Mouse (Mus musculus): Measurements from ENCODE around the gene Rslcan18.
A peak's percentile ranks its signal among the peaks of the same experiment; 100 is the strongest.
"Not testable (repeated sequence)": the region's sequence is repeated elsewhere in the genome, so short reads cannot be mapped to it uniquely, and the experiment has no call there.

Gene Rslcan18

DNA sequence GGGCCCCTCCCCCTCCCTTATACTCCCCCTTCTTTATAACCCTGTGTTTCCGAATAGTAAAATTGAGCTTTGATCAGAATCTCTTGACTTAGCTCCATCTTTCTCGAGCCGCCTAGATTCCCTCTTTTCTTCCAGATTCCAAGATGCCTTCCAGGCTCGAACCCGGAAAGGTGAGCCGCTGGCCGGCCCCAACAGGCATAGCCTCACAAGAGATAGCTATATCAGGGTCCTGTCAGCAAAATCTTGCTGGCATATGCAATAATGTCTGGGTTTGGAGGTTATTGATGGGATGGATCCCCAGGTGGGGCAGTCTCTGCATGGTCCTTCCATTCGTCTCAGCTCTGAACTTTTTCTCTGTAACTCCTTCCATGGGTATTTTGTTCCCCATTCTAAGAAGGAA, at the start of gene Rslcan18:
Gene Rslcan18 (minus strand): TSS at position 101 of the 400 bp plus-strand sequence.
- DNase-seq (ENCODE audit: low spot score in 2 of 2), result not testable (repeated sequence)

DNA sequence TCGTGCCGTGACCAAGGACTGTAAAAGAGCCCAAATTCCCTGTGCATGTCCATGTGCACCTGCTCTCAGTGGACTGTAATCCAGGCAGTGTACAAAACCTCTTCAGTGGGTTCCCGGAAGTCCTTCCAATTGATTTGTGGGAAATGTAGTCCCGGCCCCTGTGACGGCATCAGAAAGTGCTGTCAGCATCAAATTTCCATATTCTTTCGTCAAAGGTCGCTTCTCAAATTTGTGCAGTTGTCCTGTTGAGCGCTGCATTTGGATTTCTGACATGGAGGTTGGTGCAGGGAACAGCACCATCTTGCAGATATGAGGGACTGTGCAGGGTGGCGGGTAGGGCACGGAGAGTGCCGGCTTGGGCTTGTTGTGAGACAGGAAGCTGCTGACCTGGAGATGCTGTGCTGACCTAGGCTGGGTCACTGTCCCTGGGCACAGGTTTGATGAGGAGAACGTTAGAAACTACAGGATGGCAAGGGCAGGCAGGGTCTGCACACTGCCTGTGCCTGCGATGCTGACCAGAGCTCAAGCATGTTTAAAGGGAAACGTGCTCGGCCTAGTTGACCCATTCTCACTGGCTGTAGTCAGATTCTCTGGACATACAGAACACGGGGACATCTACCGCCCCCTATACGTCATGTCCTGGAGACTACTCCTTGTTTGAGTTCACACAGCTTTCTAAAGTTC, 12.1 kb upstream of the Rslcan18 start:
- peak; percentile 40 to 78 for DNase-seq (ENCODE audit: low spot score in 2 of 2)

DNA sequence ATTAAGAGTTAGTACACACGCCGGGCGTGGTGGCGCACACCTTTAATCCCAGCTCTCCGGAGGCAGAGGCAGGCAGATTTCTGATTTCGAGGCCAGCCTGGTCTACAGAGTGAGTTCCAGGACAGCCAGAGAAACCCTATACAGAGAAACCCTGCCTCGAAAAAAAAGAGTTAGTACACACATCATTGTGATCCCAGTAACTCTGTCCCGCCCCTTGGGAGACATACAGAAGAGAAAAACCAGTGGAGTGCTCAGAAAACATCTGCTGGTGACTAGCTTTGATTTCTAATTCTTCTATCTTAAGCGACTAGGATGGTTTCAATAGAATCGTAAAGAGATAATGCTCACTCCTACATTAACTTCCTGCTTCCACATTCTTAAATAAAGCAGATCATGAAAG, 11.4 kb upstream of the Rslcan18 start:
- DNase-seq (ENCODE audit: low spot score in 2 of 2), result not testable (repeated sequence)

DNA sequence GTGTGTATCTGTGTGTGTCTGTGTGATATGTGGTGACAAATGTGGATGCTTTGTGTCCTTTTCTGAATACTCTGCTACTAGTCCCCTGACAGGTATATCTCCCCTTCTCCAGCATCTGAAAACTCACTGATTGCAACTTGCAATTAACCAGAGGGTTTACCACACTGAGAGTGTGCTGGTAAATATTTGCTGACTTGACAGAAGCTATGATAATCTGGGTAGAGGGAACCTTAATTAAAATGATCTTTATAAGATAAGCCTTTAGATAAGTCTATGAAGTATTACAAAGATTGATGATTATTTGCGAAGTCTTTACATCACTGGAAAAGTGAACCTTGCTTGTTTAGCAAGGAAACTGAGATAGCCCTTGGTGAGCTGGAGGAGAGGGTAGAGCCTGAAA, 8.4 kb upstream of the Rslcan18 start:
- no peak for DNase-seq (ENCODE audit: low spot score in 2 of 2)

DNA sequence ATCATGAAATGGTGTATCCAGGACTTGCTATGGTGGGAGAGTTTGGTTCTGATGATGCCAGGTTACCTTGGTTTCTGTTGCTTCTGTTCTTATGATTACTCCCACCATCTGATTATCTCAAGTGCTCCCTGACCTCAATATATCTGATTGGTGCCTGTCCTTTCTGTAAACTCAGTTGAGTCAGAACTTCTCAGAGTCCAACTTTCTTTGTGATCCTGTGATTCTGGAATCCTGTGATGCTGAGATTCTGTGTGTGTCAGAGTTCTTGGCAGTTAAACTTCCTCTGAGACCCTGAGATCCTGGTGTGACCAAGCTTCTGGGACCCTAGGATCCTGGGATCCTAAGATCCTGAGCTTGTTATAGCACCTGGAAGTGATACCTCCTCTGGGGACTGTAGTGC, 5.3 kb upstream of the Rslcan18 start, which contains the start of gene Zfp759:
Gene Zfp759 (plus strand): TSS at position 301 of the 400 bp plus-strand sequence.
- DNase-seq (ENCODE audit: low spot score in 2 of 2), result not testable (repeated sequence)

DNA sequence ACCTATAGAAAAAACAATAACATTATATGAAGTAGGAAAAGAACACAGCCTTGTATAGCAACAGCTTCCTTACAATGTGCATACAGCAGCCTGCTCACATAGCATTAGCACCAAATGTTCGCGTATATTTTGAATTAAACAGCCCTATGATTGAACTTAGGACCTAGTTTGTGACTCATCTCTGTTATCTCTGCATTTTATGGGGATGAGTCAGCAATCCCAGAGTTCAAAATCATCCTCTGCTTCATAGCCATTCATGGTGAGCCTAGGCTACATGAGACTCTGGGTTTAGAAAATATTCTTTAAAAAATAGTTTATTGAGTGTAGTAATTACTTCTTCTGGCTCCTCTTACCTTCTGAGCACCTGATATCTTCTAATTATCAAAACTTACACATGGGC, 2.8 kb downstream of the Rslcan18 start:
- no peak for DNase-seq (ENCODE audit: low spot score in 2 of 2)

DNA sequence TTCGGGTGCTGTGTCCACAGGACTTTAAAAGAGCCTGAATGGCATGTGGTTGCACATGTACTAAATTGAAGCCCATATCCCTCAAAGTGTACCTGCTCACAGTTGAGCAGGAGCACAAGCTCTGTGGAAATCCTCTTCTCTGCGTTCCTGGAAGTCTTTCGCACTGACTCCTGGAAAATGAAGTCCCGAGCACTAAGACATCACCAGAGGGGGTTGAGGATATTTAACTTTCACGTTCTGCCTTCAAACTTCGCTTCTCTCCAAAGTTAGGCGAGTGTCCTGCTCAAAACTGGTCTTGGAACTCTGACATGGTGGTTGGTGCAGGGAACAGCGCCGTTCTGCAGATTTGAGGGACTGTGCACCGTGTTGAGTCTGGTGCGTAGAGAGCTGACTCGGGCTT, 4.0 kb downstream of the Rslcan18 start:
- no peak for DNase-seq (ENCODE audit: low spot score in 2 of 2)

DNA sequence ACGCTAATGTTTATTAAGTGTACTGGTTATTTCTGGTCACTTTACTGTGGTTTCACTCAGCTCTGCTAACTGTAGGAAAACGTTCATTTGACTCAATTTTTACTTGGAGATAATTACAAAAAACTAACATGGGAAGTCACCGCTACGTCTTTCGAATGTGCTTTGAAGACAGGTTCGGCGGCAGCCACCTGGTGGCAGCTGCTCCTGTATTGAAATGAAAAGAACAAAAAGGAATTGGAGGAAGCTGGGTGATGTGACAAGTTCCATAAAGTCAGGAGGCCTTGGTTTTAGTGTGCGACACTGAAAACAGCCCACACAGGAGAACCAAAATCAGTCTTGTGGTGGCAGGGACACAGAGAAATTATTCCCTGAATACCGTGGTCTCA, 7.2 kb downstream of the Rslcan18 start:
- DNase-seq (ENCODE audit: low spot score in 2 of 2), result peak; percentile 18 to 59

DNA sequence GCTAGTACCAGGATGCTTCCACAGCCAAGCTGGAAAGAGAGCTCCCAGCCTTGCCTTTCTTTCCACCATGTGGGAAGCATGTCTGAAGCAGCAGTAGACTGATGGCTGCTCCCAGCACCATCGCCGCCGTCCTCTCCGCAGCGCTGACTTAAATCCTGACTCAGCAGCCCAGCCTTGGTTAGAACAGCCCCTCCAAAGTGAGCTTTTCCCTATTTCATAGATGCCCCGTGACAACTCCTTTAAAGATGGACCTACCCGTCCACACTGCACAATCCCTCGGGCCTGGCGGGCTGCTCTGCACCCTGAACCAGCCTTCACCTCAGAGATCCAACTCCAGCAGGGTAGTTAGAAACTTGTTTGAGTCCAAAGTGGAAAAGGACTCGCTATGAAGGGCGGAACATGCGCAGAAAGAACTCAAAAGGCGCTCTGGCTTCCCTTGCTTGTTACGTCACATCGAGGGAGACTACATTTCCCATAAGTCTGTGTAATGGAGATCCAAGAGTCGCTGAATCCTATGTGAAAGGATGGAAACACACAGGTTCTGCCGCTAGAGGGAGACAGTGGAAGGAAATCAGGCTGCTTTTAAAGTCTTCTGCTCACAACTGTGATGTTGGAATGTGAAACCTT, 7.8 kb downstream of the Rslcan18 start, which contains the start of gene Gm28557:
Gene Gm28557 (minus strand): TSS at position 411 of the 627 bp plus-strand sequence.
- peak; percentile 66 to 90 for DNase-seq (ENCODE audit: low spot score in 2 of 2)

DNA sequence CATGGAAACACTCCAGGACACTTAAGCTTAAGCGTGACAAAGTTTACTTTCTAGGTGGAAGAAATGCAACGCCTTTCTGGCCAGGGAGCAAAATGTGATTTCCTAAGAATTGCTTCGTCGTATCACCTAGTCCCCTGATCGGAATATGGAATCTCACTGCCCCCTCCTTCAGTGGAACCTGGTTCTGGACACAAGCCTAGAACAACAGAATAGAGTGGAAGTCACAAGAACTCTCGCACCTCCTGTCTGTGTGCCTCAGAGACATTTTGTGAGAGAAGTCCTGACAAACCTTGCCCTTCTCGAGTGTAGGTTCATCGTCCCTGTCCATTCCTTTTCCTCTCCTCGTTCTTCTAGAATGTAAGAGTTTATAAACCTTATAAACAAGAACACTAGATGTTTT, 8.4 kb downstream of the Rslcan18 start:
- peak in 1 of 2 experiments; percentile 8 for DNase-seq (ENCODE audit: low spot score in 2 of 2)

DNA sequence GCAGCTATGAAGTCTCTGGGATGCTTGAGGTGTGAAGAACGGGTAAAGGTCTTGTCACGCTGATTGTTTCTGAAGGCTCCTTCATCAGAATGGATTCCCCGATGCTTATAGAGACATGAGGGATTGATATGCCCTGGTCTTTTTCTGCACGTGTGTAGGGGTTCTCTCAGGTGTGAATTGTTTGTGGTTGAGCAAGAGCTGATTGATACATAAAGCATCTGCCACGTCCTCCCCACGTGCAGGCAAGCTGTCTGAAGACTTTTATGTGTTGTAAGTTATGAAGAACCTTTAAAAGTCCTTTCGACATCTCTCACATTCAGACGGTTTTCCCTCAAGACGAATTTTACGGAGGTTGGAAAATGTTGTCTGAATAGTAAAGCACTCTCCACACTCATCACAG, 18.2 kb downstream of the Rslcan18 start, which contains the start of gene Zfp708:
Gene Zfp708 (minus strand): TSS at position 101 of the 400 bp plus-strand sequence.
- no peak for DNase-seq (ENCODE audit: low spot score in 2 of 2)

DNA sequence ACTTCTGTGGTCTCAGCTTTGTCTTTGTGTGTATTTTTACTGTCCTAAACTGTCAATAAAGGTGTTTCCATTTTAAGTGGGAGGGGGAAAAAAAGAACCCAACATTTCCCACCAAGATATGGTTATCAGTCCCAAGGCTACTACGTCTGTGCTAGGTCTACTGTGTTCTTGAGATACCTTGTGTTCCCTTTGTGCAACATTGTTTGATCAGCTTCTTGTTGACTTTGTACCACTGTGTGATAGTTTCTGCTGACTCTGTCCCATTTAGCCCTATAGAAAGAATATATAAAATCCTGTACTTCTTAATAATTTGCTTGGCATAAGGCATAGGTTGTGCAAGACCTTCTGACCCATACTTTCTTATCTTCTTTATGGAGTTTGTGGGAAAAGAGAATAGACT, 25.9 kb downstream of the Rslcan18 start:
- DNase-seq (ENCODE audit: low spot score in 2 of 2), result no peak

DNA sequence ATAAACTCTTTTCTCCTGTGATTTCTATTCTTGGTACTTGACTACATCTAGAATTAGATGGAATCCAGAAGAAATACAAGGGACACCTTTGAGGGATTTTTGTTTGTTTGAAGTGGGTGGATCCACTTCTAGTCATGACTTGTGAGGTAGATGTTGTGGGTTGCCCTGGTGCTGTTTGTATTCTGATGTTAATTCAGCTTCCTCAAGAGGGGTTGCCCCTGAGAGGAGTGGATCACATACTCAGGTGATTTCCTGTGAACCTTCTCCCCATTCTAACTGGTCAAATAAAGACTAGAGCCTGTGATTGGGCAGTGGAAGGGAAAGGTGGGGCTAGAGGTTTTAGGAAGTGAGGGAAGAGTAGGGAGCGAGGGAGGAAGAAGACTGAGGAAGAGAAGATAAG, 34.1 kb downstream of the Rslcan18 start:
- DNase-seq (ENCODE audit: low spot score in 2 of 2), result no peak

DNA sequence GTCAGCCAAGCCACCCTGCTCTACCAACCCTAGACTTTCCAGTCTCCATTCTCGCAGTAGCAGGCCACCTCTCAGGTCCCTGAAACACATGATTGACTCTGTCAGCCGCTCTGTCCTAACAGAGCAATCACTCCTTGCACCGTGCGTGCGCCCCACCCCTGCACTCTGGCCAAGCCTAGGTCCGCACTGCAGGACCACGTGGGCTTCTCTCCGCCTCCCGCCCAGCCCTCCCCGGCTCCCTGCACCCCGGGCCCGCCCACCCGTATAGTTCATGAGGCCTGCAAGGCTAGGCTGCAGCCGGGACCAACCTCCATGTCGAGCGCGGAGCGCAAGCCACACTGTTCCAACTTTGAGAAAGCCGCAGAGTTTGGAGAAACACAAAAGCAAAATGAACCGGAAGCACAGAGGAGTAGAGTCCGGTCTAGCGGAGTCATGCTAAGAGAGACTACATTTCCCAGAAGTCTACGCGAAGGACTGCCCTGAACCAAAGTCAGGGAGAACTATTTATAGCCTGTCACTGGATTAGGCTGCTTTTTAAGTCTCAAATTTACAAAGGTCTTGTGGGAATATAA, 34.8 kb downstream of the Rslcan18 start:
- peak; percentile 59 to 60 for DNase-seq (ENCODE audit: low spot score in 2 of 2)

DNA sequence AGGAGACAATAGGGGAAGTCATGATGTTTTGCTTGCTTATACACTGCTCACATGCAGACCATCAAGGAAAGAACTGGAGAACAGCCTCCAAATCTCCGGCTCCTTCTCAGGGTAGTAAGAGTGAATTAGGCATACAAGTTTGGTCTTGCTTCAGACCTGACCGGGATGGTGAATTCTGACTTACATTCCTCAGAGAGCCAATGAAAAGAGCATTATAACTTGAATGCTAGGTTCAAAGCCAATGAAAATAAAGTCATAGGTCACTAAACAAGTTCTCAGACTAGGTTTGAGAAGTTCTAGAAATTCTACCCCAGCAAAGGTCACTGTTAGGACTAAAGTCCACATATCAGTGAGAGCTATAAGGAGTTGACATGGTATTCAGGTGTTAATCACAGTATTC, 38.8 kb downstream of the Rslcan18 start:
- DNase-seq (ENCODE audit: low spot score in 2 of 2), result no peak

DNA sequence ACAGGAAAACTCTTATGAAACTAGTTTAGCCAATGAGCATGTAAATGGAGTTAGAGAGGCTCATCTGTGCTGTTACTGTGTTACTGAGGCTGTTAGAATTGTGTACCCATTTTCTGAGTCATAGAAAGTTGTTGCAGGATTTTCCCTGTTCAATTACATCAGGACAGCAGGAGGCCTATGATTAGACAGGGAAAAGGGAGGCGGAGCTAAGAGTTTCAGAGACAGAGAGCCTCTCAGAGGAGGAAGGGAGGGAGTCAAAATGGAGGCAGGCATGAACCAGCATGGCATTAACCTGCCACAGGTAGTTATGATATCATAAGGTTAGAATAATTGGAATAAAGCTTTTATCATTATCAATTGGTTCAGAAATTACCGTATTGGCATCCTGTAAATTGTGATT, 43.3 kb downstream of the Rslcan18 start:
- DNase-seq (ENCODE audit: low spot score in 2 of 2), result no peak

DNA sequence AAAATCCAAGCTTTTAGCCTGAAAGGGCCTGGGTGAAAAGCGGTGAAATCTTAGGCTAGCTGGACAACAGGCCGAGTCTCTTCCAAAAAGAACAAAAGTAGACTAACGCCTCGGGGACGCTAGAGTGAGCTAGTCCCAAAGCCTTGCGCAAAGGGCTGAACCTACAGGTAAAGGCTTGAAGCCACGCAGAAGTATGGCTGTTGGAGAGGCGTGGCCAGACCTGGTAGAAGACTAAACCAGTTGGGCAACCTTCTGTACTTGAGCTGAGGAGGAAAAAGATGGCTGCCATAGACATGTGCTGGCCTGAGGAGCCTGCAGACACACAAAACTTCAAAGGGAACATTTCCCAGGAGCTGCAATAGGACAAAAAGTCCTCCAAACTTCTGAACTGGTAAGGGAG, 50.7 kb downstream of the Rslcan18 start:
- no peak for DNase-seq (ENCODE audit: low spot score in 2 of 2)

DNA sequence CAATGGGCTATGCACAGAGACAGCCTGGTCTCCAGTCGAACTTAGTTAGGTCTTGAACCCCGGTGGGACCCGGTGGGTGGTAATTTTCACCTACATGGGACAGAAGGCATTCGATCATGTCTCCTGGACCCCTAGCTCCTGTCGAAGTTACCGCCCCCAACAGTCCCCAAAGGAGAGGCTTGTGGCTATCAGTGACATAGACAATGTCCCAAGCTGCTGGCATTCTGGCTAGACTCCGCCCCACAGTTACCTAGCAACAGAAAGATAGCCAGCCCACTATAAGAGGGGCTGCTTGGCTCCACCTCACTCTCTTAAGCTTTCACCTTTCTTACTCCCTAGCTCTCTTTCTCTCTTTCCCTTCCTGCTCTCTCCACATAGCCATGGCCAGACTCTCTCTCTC, 53.6 kb downstream of the Rslcan18 start:
- no peak for DNase-seq (ENCODE audit: low spot score in 2 of 2)

DNA sequence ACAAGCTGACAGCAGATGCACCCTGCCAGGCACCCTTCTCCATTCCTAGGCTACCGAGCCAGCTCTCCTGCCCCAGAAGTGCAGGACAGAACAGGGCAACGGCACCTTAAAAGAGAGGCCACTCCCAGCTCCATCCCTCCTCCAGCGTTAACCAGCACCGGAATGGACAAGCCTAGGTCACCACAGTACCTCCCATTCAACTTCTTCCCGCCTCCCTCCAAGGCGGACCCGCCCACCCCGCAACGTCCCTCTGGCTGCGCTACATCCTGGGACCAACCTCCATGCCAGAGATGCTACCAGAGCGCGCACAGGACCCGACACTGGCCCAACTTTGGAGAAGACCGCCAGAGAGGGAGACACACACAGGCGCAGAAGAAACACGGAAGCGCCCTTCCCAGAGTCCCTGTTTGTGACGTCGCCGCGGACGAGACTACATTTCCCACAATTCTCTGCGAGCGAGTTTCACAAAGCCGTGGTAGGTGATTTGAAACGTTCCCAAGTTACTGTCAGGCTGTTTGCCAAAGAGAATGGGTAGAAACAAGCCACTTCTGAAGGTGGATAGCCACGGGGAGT, 55.2 kb downstream of the Rslcan18 start, which contains the start of gene Zfp712:
Gene Zfp712 (minus strand): TSS at position 385 of the 573 bp plus-strand sequence.
- peak; percentile 79 to 89 for DNase-seq (ENCODE audit: low spot score in 2 of 2)

DNA sequence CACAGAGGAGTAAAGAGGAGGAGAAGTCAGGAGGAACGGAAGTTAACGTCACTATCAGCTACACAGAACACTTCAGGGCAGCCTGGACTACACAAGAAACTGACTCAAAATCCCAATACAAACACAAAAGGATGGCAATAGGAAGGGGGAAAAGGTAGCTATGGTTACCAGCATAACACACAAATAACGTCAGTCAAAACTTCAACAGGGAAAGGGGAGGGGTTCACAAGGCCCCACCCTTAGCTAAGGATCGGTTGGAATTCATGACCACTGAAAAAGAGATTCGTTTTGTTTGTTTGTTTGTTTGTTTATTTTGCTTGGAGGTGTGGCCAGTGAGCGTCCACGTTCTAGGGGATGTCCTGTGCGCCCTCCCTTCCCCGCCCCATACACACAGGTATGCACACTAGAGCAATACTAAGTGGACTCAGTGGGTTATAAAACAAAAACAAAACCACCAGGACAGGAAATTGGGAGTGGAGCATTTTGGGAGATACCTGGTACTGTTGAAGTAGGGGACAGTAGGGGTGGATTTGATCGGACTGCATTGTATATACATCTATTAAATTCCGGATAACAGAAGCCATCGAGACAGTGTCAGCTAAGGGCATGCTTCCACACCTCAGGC, 55.8 kb downstream of the Rslcan18 start:
- DNase-seq (ENCODE audit: low spot score in 2 of 2), result no peak

Data from spleen, postnatal 10 days (tissue).